Mouse (Mus musculus): ENCODE measurements around the gene Ly6g5b.
A peak's percentile ranks its signal among the peaks of the same experiment; 100 is the strongest.

The Ly6g5b gene

GRCm38 (mm10) chr17:35077285-35077684, 37.9 kb downstream of the Ly6g5b start:
- DNase-seq, result no peak

GRCm38 (mm10) chr17:35076507-35077176, 38.6 kb downstream of the Ly6g5b start, which contains the start of gene Ly6g6e:
Ly6g6e (plus strand) TSS chr17:35076902.
- no peak for DNase-seq

- no peak for DNase-seq
These were observed 41.1 kb downstream of the Ly6g5b start for GRCm38 (mm10) chr17:35074097-35074496.

GRCm38 (mm10) chr17:35071454-35071853, 43.8 kb downstream of the Ly6g5b start:
- DNase-seq, result no peak

- DNase-seq, result no peak
These were observed 44.5 kb downstream of the Ly6g5b start for GRCm38 (mm10) chr17:35070556-35071229.

- no peak for DNase-seq
These were observed 46.9 kb downstream of the Ly6g5b start for GRCm38 (mm10) chr17:35068213-35068914.

GRCm38 (mm10) chr17:35066084-35066483, 49.1 kb downstream of the Ly6g5b start, which contains the start of gene Mpig6b:
Mpig6b (minus strand) TSS chr17:35066184.
- DNase-seq, result no peak

GRCm38 (mm10) chr17:35064951-35065947, 50.0 kb downstream of the Ly6g5b start, which contains the start of gene Ly6g6c:
Ly6g6c (plus strand) TSS chr17:35065388.
- peak; percentile 84 for DNase-seq

GRCm38 (mm10) chr17:35064378-35064877, 50.8 kb downstream of the Ly6g5b start:
- no peak for DNase-seq

Measured in kidney, adult 11 months (tissue).